Mouse (Mus musculus) spleen, adult 12 weeks (tissue): ENCODE results near the gene Atxn1.

Source experiments
- DNase-seq: peaks from one replicate; pipeline ENCODE4 v3.0.0; 2022; ENCODE audit warnings: low spot score

Gene Atxn1

DNA sequence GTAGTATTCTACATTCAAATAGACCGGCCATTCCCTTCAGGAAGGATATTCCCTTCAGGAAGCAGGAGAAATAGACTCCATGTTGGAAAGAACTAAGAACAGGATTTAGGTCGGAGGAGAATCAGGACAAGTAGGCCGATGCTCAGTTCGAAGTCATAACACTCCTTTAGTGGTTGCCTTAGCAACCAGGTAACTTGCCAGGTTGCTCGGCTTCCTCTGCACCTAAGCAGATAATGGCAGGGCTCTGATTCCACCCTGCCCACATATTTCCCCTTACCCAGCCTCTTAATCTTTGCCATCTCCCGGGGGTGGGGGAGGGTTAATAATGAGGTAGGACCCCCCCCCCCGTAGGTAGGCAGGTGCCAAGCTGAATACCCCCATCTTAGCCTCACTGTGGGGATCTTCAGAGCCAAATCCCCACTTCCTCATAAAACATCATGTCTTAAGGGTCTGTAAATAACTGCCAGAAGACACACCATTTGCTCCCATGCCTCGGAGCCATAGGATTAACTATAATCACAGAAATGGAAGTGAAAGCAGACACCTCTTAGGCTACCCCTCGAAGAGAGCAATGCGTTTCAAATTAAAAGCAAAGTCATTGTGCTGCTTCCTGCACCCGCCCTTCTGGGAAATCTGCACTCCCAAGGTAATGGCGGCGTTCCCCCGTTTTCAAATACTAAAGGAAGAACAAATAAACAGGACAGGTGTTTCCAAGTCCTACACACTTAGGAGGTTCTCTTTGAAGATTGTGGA lies 240.1 kb downstream of the Atxn1 start:
- DNase-seq = no peak

DNA sequence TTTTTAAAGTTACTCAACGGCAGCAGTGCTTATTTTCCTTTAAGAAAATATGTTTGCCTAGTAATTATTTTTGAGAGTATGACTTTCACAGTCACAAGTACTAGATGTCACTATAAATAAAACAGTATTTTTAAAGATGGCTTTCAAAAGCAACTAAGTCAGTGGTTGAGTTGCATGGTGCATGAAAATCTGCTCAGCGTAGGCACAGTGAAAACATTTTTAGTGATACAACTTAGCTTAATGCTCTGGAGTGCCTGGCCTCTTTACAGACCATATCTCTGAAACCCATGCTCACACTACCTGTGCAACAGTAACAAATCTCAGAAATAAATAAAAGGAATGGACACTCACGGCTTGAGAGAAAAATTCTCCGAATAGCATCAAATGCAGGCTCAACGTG lies 241.9 kb downstream of the Atxn1 start:
- no peak for DNase-seq

DNA sequence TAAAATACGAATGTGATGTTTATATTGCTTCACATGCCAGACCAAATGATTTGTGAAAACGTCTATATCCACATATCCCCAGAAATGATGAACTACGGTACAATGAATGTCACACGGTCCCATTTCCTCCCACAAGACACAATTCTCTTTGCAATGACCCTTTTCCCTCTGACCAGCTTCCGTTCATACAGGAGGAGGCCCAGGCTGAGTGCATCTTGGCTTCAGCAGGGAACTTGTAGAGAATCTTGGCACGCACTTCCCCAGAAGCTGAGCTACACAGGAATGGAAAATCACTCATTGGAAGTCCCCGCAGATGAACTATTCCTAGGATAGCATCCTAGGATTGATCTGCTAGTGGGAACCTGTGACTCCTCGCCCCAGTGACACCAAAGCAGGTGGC lies 243.2 kb downstream of the Atxn1 start:
- no peak for DNase-seq

DNA sequence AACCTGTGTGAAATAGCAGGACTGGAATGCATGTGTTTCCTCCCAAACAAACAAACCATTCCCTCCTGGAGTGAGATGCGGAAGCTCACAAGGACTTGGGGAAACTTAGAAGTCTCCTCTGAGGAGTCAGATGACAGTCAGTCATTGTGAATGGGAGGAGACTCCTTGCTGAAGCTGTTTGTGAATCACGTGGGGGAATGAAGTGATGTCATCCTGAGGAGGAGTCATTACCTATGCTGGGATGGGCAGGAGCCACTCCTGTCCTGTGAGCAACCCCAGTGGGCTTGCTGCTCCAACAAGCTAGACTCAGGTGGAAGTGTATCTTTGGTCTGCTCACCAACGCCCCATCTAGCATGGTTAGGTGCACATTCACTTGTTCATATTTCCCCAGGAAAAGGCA lies 246.0 kb downstream of the Atxn1 start:
- no peak for DNase-seq

DNA sequence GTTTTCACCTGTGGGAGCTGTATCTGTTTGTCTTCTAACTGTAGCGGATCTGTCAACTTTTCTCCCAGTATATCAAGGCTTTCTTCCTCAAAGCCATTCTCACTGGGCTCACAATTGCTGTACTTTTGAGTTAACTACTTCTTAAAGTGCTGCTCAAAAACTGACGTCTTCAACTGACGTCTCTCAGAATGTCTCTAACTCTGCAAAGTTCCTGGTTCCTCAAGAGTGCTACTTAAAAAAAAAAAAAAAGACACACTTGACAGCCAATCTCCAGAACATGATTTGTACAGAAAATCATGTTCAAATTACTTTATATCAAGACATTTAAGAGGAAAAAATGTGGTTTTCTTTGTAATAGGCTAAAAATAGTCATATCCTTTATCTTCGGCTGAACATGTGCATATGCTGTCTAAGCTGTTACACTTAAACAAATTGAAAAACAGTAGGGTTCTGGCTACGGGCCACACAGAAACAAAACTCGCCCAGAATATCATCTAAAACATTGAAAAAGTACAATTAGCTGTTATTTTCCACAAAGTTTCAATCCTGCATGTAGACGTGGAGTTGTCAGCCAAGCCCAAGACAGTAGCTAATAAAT lies 249.1 kb downstream of the Atxn1 start:
- no peak for DNase-seq

DNA sequence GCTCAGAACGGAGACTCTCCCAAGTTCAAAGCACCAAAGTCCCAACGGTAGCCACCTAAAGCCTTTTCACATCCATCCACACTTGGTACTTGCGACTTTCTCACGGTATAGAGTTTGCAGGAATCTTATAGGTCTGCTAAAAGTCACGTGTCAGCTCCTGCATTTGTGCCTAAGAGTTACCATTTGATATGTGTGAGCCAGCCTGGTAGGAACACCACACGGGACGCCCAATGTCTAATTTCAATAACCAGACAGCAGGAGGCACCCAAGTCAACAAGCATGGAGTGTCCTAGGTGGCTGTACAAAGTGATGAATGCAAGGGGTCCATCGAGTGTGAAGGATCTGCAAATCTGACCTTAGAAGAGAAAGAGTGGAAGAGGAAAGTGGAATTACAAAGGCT lies 254.8 kb downstream of the Atxn1 start:
- DNase-seq = no peak

DNA sequence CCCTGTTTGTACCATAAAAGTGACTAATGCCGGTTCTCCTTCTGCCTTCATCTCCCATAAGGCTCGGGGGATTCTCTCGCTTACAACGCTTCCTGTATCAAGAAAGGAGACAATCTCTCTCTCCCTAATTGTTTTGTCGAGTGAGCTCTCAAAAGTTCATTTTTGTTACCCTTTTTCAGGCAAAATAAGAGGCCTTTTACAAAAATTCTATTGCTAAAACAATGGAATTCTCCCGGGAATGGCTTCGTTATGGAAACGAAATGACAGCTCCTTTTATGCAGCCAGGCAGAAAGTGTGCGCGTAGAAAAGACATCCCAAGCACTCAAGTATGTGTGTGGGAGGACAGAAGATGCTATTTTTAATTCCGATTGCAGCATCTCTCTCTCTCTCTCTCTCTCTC lies 255.4 kb downstream of the Atxn1 start:
- DNase-seq = no peak

DNA sequence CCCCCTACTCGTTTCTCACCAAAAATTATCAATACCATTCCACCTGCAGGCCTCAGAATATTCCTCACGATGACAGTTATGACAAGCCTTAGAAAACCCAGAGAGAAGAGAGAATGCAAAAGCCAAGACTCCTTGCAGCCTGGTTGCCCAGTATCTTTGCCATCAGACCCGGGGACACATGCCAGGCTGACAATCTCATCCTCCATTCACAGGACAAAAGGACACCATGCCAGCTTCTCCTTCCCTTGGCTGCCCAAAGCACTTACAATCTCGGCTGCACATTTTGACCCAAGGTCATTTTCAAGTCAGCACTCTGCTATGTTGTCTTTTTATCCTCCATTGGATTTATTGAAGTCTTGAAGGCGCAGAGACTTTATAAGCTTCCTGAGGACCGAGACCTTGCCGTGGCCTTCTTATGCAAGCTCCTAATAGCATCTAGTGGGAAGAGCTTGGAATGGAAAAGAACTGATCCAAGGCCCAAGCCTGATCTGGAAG lies 263.5 kb downstream of the Atxn1 start:
- no peak for DNase-seq

DNA sequence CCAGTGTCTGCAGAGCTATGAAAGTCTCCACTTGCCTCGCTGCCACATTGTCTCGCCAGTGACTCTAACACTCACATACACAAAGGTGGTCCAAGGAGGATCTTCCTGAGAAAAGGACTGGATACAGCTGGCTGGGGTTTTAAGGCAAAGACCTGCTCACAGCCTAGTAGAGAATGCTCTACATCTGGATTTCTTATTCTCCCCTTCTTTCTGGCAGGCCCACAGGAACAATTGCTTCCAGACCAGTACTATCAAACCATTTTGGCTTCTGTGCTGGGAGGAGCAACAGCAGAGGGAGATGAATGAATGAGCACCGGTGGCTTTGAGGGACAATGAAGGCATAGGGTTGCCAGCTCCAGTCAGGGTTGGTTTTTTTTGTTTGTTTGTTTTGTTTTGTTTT lies 265.8 kb downstream of the Atxn1 start:
- no peak for DNase-seq

DNA sequence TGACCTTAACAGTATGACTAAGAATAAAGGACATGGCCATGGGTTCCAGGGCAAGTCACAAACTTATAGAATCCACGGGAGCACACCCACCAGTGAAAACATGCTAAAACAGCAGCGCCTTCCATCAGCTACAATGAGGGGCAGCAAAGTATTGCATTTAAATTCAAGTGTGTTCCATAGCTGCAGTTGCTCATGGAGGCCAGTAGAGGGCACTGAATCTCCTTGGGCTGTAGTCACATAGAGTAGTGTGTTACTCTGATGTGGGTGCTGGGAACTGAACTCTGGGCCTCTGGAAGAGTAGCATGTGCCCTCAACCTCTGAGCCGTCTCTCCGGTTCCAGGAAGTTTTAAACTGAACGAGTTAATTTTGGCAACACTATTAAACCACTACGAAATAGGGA lies 268.8 kb downstream of the Atxn1 start:
- no peak for DNase-seq

DNA sequence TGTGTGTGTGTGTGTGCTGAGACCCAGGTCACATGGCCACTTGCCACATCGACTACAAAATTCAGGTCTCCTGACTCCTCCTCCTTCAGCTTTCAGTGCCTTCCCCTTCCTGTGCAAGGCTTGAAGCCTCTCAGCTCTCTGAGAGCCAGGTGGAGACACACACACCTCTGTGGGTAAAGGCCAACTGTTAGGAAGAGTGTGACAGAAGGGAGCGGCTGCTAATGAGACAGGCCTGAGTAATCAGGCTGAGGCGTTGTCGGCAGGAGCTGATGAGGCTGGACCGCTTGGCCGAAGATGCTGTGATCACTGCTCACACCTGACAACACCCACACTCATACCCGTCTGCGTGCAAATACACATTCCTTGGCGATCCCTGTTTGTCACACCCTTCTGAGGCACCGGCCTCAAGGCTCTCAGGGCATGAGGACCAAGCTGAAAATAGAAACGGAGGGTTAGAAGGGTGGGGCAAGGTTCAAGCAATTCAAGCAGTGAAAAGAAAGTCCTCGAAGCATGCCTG lies 269.8 kb downstream of the Atxn1 start:
- DNase-seq = no peak

DNA sequence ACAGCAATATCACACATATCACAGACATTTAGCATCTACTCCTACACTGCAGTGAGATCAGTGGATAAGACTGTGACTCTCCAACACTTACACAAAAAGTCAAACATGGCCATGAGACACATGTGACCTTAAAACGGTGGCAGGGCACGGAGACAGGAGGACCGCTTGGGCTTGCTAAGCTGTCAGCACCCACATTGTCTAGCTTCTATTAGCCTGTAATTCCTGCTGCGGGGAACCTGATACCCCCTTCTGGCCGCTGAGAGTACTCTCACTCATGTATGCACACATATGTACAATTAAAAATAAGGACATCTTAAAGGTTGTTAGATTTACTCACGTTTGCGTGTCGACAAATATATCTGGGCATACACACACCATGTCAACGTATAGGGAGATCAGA lies 270.9 kb downstream of the Atxn1 start:
- DNase-seq = no peak

DNA sequence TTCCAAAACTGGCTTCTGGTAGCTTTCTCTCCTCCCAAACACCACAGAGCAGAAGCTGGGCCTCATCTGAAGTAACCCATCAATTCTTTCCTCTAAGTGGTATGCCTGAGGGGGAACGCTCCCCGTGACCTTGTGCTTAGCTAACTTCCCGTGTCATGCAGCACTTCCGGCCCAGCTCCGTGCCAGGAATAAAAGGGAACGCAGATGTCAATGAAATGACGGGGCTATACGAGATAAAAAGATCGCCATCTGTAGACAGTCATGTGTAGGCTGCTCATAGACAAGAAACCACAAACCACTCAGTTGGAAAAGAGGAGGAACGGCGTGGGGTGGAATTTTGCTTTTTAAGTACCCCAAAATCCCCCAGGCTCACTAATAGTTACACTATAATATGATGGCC lies 271.3 kb downstream of the Atxn1 start:
- no peak for DNase-seq

DNA sequence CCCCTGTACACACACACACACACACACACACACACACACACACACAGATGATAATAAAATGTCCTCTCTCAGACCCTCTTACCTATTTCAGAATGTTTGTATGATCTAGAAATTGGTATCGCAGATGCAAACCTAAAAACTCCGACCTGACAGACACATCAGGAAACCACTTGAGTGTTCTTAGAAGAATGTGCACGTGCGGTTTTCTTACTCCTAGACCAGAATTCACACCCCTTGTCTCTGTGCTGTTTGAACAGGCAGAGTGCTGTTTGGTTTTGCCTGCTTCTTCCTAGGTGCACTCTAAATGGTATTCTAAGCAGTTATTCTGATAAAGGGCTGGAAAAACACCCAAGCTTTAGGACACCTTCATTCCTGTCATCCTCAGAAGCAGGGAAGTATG lies 271.7 kb downstream of the Atxn1 start:
- no peak for DNase-seq

DNA sequence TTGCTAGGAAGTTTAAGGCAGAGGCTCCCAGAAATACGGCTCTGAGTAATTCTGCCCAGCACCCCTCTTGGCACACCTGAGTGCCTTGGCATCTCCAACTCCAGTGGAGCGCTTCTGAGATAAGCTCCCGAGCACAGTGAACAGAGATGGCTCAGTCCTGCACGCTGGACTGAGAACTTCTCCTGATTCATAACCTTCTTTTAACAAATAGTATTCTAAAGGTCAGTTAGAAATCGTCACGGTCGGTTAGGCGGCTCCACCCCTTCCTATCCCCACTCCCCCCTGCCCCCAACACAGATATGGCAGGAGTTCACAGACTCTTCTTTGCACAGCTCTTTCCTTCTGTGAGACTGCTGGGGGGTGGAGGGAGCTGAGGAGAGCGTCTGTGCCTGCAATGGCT lies 272.4 kb downstream of the Atxn1 start:
- no peak for DNase-seq

DNA sequence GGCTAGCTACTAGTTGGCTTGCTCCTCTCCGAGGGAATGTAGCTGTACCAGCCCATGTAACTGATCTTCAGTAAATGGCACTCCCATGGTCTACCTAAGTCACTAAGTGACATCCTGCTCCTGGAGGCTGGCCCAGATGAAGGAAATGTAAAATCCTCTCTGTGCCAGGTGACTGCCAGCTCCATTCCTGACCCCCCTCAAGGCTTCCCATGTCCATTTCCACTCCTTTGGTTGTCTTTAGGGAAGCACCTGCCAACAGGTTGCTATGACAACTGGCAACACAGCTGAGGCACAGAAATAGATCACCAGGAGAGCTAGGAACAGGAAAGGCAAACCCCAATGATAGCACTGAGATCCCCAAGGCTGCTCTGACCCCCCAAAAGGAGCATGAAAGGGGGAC lies 274.4 kb downstream of the Atxn1 start:
- DNase-seq = no peak

DNA sequence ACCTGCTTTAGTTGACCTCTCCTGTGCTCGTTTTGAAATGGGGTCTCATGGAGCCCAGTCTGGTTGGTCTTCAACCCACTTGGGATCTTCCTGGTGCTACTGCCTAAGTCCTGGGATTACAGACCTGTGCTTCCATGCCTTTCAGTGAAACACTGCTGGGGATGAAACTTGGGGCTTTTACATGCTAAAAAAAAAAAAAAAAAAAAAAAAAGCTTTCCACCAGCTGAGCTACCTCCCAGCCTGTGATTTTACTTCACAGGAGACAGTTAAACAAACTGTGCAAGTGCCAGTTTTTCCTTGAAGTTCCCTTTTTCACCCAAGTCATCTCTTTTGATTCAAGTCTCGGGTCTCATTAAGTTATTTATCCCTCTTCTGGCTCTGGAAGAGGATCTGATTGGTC lies 275.9 kb downstream of the Atxn1 start:
- no peak for DNase-seq

DNA sequence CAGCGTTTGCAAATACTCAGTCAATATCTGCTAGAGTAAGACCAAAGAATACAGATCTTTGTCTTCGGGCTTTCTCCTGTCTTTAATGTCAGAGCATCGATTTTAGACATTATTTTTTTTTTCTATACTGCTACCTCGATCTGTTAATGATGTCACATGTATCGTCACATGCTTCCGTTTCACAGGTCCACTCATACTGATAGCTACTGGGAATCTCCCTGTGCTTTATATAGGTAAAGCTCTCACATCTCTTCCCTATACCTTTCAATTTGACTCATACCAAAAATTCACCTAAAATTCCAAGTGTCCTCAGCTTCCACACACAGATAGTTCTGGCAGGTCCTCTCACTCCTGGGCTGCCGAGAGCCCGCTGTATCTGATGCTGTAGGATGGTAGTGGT lies 277.2 kb downstream of the Atxn1 start:
- no peak for DNase-seq

DNA sequence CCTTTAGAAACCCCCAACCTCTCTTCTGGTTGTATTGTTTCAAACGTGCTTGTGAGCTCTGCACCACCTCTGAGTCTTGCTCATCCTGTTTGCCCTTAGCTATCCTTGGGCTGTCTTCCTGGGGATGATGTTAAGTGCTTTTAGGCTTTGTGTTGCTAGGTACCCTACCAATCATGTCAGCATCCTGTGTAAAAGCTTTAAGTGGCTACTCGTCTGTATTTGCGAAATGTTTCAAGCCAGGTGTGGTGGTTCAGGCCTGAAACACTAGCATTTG lies 278.6 kb downstream of the Atxn1 start:
- DNase-seq = no peak

DNA sequence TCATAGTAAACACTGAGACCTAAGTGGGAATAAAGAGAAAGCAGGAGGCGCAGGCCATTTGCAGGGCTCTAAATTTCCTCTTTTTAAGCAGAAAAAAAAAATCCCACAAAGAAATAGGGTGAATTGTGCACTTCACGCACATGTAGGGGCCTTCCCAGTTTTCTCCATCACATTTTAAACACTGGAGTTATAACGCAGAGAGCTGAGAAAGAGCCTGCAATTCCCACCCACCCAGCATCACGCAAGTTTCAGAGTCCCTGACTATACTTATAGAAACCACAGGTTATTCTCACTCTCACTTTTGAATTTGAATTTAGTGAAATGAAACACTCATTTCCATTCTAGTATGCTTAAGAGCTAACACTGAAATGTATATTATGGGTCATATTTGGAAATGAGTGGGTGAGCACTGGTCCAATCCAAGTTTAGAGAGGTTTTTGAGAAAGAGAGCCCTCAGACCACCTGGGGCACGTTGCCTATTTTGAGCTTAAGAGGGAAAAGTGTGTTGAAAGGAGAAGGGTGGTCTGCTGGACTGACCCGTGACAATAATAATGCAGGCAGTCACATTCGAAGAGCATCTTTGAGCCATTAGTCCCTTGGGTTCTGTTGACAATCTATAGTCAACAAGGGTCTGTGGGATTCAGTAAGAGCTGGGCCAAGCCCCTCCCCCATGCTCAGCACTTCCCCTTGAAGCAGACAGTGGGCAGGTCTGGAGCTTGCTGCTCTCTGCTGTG lies 279.1 kb downstream of the Atxn1 start:
- no peak for DNase-seq

DNA sequence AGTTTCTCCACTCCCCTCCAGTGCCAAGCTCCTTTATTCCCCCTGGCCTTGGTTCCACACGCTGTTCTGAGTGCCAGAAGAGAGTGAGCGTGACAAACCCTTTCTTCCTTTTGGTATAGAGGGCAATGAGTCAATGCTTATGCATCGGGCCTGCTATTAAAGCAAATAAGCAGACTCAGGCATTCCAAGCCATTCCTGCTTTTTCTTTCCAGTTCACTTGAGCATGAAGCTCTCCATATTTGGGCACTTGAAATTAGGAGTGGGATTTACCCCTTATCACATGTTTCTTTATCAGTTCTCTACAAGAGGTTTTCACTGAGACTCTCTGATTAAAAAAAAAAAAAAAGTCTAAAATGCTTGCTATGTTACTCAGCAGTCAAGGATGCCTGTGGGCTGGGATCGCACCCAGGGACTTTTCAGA lies 279.9 kb downstream of the Atxn1 start:
- DNase-seq = no peak

DNA sequence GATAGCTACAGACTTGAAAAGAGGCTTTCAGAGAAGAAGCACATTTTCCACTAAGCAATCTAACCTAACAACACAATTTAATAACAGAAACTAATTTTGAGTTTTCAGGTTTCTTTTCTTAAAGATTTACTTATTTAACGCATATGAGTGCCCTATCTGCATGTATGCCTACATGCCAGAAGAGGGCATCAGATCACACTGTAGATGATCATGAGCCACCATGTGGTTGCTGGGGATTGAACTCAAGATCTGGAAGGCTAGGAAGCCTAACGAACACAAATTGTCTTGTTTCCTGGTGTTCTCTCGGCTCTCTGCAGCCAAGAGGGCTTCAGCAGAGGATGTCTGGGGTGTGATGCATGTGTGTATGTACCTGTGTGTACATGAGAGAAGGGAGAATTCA lies 280.8 kb downstream of the Atxn1 start:
- DNase-seq = no peak

DNA sequence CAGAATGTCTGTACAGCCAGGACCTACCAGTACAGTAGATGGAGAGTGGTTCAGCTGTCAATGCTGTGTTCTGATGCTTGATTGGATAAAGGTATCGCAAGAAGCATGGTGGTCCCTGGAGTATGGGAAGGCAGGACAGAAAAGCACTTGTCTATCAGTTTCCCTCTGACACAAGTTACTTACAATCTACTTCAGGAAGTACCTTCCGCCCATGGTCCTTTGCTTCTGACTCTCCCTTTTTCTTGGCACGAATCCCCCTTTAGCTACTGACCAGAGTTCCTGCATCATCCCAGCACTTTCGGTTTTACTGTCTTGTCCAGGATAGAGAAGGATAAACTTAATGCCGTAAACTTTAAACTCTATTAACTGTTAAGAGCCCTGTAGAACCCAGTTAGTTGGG lies 283.6 kb downstream of the Atxn1 start:
- no peak for DNase-seq
